Mouse (Mus musculus): ENCODE measurements at regions not wholly inside any gene's neighbourhood (a gene's known extent, or its start where the extent isn't known, plus 50 kb on each side); places are given as distances from the start of the nearest gene placed in this dataset.

- no peak for DNase-seq (ENCODE audit: low read depth)
Measured at GRCm38 (mm10) chr7:135888598-135888997, 172.4 kb upstream of the Mki67 start.

GRCm38 (mm10) chr7:135889016-135889726 is 173.0 kb upstream of the Mki67 start:
- no peak for DNase-seq (ENCODE audit: low read depth)

GRCm38 (mm10) chr7:135898876-135899275 is 182.7 kb upstream of the Mki67 start:
- DNase-seq (ENCODE audit: low read depth) = no peak

GRCm38 (mm10) chr7:135899765-135900164 is 183.6 kb upstream of the Mki67 start:
- no peak for DNase-seq (ENCODE audit: low read depth)

GRCm38 (mm10) chr7:135900861-135901321 is 184.7 kb upstream of the Mki67 start:
- no peak for DNase-seq (ENCODE audit: low read depth)

- no peak for DNase-seq (ENCODE audit: low read depth)
Measured at GRCm38 (mm10) chr7:135902106-135903055, 186.2 kb upstream of the Mki67 start.

- no peak for DNase-seq (ENCODE audit: low read depth)
Measured at GRCm38 (mm10) chr7:135911376-135911775, 195.2 kb upstream of the Mki67 start.

- DNase-seq (ENCODE audit: low read depth) = peak; percentile 1
Measured at GRCm38 (mm10) chr7:135913923-135914634, 197.9 kb upstream of the Mki67 start.

- DNase-seq (ENCODE audit: low read depth) = no peak
Measured at GRCm38 (mm10) chr7:135923876-135924275, 207.7 kb upstream of the Mki67 start.

- DNase-seq (ENCODE audit: low read depth) = no peak
Measured at GRCm38 (mm10) chr7:135924641-135925040, 208.5 kb upstream of the Mki67 start.

- DNase-seq (ENCODE audit: low read depth) = no peak
Measured at GRCm38 (mm10) chr7:135930091-135930490, 213.9 kb upstream of the Mki67 start.

GRCm38 (mm10) chr7:135932595-135933175 is 216.5 kb upstream of the Mki67 start:
- DNase-seq (ENCODE audit: low read depth) = no peak

GRCm38 (mm10) chr7:135935180-135935579 is 219.0 kb upstream of the Mki67 start:
- no peak for DNase-seq (ENCODE audit: low read depth)

- no peak for DNase-seq (ENCODE audit: low read depth)
Measured at GRCm38 (mm10) chr7:135937465-135937864, 221.3 kb upstream of the Mki67 start.

- DNase-seq (ENCODE audit: low read depth) = no peak
Measured at GRCm38 (mm10) chr7:135939341-135939740, 223.2 kb upstream of the Mki67 start.

- no peak for DNase-seq (ENCODE audit: low read depth)
Measured at GRCm38 (mm10) chr7:135942826-135943225, 226.7 kb upstream of the Mki67 start.

- DNase-seq (ENCODE audit: low read depth) = no peak
Measured at GRCm38 (mm10) chr7:135946071-135946646, 230.0 kb upstream of the Mki67 start.

GRCm38 (mm10) chr7:135961026-135961425 is 244.9 kb upstream of the Mki67 start:
- DNase-seq (ENCODE audit: low read depth) = no peak

- no peak for DNase-seq (ENCODE audit: low read depth)
Measured at GRCm38 (mm10) chr7:135965528-135965927, 249.4 kb upstream of the Mki67 start.

GRCm38 (mm10) chr7:135966231-135966630 is 250.1 kb upstream of the Mki67 start:
- no peak for DNase-seq (ENCODE audit: low read depth)

GRCm38 (mm10) chr7:135968638-135969037 is 252.5 kb upstream of the Mki67 start:
- no peak for DNase-seq (ENCODE audit: low read depth)

GRCm38 (mm10) chr7:135986021-135986420 is 269.9 kb upstream of the Mki67 start:
- no peak for DNase-seq (ENCODE audit: low read depth)

Measured in induced T-regulatory cell, adult 2 months (primary cell).